Mouse (Mus musculus): Measurements from ENCODE around the gene Lhfpl2.

Lhfpl2 gene

DNA sequence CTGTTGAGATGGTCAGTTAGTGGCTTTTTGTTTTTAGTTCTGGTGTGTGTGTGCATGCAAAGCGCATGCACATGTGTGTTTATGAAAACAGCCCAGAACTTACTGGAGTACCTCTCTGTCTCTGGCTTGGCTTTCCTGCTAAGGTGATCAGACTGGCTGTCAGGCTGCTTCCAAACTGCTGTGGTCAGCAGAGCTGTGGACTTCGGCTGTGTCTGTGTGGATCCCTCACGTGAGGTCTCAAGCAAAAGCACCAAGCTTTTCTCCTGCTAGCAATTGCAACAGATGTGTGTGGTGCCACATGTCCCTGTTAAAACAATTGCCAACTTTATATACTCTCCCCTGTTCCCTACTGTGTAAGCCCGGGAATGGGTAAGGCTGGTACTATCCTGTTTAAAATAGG lies 82.8 kb downstream of the Lhfpl2 start:
- no peak for DNase-seq (ENCODE audit: low spot score in 2 of 2)

DNA sequence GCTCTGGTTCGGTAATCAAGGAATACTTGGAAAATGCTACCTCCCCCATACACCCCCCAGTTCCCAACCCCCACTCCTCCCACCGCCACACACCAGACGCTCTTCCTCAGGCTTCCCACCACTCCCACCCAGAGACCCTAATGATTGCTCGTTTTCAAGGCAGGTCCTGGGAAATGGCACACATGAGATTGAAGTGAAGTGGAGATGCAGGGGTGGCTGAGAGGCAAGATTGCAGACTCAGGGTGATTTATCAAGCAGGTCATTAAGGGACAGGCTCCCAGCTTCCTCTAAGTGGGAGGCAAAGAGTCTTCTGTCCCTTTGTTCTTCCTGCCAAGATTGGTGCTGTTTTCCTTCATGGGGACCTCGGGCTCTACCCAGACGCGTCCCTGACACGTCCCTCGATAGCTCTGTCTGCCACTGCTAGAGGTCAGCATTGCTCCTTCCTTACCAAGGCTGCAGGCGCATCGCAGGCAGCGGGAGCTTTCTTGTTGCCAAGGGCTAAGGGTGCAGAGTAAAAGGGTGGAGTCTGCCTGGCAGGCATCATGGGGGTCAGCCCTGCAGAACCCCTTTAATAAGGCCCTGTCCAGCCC lies 85.6 kb downstream of the Lhfpl2 start:
- DNase-seq (ENCODE audit: low spot score in 2 of 2): peak in 1 of 2 experiments; percentile 22

DNA sequence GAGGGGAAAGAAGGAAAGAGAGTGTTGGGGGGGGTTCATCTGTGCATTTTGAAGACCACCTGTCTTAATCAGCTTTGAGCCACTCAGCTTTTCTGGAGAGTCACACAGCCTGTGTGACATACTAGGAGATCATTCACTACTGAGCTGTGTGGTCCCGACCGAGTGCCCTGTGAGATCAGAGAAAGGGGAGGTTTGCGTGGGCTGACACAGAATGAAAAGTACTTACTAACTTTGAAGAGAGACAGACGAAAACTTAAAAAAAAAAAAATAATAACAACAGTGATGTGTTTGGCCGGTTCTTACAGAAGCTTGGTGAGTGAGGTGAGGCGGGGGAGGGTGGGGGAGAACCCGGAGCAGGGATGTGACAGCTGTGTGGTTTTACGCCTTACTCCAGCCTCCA lies 86.9 kb downstream of the Lhfpl2 start:
- no peak for DNase-seq (ENCODE audit: low spot score in 2 of 2)

GRCm38 (mm10) chr13:94147257-94147656 lies 89.7 kb downstream of the Lhfpl2 start:
- no peak for DNase-seq (ENCODE audit: low spot score in 2 of 2)

- DNase-seq (ENCODE audit: low spot score in 2 of 2): no peak
These were observed 91.4 kb downstream of the Lhfpl2 start for GRCm38 (mm10) chr13:94149006-94149405.

GRCm38 (mm10) chr13:94149781-94150180 lies 92.2 kb downstream of the Lhfpl2 start:
- DNase-seq (ENCODE audit: low spot score in 2 of 2): no peak

- no peak for DNase-seq (ENCODE audit: low spot score in 2 of 2)
These were observed 93.7 kb downstream of the Lhfpl2 start for GRCm38 (mm10) chr13:94151308-94151707.

DNA sequence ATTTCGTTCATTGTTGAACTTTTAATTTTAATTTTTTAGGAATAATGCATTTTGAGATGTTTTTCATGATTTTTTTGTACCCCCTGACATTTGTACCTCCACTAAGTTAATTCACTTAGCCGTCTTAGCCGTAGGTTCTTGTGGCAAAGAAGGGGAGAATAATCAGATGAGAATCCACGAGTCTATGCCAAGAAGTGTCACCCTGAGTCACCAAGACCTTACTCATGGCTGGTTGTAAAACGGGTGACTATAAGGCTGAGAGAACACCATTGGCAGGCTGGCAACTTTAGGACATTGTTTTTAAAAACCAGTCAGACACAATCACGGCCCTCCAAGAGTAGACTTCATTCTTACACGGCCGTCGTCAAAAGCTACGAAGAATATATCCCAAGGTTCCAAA lies 95.2 kb downstream of the Lhfpl2 start:
- DNase-seq (ENCODE audit: low spot score in 2 of 2): no peak

- no peak for DNase-seq (ENCODE audit: low spot score in 2 of 2)
These were observed 96.1 kb downstream of the Lhfpl2 start for GRCm38 (mm10) chr13:94153658-94154057.

DNA sequence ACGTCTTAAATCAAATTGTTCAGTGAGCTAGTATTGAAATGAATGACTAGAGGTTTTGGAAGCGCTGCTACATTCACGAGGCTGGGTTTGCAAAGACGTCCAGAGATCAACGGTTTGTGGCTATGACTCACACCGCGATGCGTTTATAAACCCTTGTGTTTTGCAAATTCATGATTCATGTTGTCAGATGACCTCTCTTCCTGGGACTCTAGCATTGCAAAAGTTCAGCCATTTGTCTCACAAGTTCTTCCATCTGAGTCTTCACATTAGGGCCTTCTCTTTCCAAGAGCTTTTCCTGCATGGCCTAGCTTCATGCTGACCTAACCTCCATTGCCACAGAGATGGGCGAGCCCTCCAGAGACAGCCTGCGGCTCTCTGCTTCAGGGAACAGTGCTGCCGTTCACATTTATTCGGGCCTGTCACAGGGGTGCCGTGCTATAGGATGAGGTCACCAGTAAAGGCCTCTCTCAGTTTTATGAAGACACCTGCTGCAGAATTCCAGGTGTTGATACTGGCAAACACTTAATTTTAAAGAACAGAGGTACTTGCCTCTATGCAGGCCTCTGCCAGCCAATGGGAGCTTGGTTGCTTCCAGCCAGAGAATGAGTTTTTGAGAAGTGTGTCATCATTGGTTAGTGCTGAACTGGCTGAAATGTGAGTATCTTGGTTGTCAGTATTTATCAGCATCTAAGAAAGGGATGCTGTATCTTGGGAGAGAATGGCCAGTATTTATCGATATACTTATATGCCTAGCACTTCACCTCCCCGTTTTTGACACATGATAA lies 97.1 kb downstream of the Lhfpl2 start:
- DNase-seq (ENCODE audit: low spot score in 2 of 2): no peak

DNA sequence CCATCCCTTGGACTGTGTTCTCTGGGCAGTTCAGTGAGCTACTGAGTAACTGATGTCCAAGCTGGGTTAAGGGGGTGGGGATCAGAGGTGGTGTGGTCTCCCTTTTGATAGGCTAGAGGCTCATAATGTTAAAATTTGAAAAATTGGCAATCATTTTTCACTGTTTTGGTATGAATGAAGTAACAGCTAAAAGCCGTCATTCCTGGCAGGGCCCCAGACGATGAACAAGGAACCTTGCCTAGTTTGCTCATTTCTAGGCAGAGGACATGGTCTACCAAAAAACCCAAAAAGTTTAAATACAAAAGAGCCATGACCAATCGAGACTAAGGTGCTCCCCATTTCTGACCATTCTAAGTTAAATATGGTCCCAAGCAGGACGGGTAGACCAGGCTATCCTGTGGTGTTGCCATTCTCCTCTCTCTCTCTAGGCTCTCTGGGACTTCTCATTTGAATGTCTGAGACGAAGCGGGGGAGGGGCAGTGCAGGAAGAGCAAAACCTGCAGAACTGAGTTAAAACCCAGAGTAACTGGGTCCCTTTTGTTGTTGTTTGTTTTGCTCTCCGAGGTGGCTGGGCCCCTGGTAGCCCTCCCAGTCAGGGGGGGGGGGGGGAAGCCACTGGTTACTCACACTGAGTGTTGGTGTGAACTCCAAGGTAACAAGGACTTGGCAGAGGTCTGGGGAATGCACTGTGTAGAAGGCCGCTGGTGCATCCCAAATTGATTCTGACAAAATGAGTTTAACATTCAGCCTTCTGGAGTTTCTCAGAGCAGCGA lies 98.2 kb downstream of the Lhfpl2 start:
- no peak for DNase-seq (ENCODE audit: low spot score in 2 of 2)

GRCm38 (mm10) chr13:94158864-94159477 lies 101.4 kb downstream of the Lhfpl2 start:
- no peak for DNase-seq (ENCODE audit: low spot score in 2 of 2)

DNA sequence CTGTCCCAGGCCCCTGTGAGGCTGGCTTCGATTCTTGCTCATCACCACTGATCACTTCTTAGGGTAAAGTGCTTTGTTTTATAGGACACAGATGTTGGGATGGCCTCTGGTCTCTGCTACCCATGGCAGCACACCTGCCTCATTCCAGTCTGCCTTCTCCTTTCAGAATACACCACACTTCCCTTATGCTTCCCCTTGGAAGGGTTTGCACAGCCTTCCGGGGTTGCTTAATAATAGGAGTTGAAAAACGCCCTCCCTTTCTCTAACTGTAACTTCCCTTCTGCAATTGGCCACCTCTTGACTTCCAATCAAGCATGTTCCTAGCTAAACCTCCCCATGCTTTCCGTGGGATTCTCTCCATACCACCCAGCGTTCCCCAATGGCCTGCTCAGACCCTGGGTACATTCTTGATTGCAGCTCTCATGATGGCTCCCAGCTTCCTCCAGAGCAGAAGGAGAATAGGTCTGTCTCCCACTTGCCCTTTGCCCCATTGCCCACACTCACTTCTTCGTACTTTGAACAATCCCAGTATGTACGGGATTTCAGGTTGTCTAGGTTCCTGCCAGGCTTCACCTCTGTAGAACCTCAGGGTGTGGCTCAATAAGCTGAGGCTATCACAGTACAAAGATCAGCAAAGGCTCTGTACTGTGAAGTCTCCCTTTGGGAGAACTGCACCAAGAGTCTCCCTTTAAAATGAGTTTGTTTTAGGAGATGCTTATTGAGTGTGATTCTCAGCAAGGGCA lies 102.1 kb downstream of the Lhfpl2 start:
- DNase-seq (ENCODE audit: low spot score in 2 of 2): no peak

DNA sequence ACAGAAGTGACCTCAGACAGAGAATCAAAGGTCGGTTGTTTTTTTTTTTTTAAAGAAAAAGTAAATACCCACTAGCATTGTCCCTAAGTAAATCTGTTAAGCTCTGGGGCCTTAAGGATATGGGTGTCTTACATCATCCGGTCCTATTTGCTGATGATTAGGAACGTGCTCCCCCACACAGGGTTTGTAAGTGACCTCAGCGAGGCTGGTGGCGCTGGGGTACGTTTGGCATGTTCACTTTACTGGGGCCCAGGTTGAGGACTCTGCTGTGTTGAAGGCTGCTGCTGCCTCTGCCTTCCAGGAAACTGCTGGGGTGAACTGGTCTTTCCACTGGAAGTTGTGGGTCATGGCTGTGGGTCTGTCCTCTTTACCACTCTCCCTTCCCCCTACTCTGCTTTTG lies 106.9 kb downstream of the Lhfpl2 start:
- no peak for DNase-seq (ENCODE audit: low spot score in 2 of 2)

DNA sequence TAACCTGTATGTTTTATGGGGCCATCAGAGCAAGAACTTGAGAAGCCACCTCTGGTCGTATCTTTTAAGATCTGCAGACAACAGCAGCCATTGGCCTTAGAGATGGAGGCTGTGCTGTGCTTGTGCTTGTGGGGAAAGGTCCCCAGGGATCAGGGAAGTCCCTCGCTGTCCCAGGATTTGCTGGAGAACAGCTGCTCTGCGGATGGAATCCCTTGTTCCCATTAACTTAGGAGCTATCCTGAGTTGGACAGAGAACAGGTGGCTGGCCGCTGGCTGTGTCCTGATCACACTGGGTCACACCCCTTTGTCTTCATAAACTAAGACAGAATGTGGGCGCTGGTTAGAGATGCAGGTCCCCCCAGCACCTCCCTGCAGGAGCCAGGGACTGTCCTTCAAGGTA lies 110.7 kb downstream of the Lhfpl2 start:
- DNase-seq (ENCODE audit: low spot score in 2 of 2): no peak

GRCm38 (mm10) chr13:94169325-94169916 lies 111.8 kb downstream of the Lhfpl2 start:
- no peak for DNase-seq (ENCODE audit: low spot score in 2 of 2)

DNA sequence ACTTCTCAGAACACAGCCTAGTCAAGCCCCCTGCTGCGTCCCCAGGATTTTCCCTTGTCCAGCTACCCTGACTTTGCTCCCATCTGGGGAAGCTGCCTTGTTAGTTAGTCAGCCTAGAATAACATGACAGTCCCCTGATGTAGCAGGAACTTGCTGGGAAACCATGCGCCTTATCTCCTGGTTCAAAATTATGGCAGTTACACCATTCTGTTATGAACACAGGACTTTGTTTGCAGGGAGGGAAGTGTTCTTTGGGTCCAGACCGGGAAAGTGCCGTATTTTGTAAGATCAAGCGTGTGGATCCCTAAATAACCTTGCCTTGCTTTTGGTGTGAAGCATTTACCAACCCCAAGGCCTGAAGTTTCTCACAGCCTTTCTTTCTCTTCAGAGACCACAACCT lies 114.0 kb downstream of the Lhfpl2 start:
- DNase-seq (ENCODE audit: low spot score in 2 of 2): no peak

DNA sequence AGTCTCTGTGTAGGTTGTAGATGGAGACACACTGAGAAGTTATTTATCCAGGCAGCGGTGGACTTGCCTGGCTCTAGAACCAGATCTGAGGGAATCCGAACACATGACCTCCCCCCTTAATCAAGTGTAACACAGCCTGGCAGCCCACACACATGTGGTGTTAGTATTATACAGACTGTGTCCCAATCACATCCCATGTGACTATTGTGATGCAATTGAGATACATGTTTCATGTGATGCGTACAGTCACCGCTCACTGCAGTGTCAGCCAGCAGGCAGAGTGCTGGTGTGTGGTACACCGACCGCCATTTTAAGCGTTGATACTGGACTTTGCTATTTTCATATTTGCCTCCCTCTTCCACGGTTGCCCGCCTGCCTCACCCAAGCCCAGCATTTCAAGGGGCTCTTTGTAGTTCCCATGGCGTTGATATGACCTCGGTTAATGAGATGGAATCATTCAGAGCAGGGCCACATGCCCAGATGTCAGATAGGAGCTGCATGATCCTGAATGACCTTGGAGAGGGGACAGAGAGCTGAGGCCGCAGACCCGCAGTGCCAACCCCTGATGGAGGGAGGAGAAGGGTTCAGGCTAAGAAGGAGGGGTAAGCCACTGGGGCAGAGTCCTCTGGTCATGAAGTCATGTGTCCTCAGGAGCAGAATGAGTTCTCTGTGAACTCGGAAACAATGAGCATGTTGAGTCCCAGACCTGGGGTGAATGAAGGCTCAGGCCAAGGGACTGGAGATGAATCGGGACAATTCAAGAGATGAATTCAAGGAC lies 115.1 kb downstream of the Lhfpl2 start:
- no peak for DNase-seq (ENCODE audit: low spot score in 2 of 2)

- DNase-seq (ENCODE audit: low spot score in 2 of 2): peak in 1 of 2 experiments; percentile 65
These were observed 116.3 kb downstream of the Lhfpl2 start for GRCm38 (mm10) chr13:94173633-94174576.

Data from cerebellum, postnatal 4 days (tissue).